Mouse (Mus musculus) neutrophil, adult 65 days (primary cell): Measurements from ENCODE around the gene Cdc42ep2. TPM values are rescaled to one million over a fixed set of nuclear protein-coding genes. Genes with fewer than 3 reads are reported as not detected.

Source experiments
- total RNA-seq: library from RNA; stranded (reverse); gene quantifications from 2 replicates; pipeline ENCODE4 v1.2.4, GENCODE M21; 2023

Cdc42ep2 gene
- total RNA-seq, result 8.3 and 10.1 TPM in 2 replicates

DNA sequence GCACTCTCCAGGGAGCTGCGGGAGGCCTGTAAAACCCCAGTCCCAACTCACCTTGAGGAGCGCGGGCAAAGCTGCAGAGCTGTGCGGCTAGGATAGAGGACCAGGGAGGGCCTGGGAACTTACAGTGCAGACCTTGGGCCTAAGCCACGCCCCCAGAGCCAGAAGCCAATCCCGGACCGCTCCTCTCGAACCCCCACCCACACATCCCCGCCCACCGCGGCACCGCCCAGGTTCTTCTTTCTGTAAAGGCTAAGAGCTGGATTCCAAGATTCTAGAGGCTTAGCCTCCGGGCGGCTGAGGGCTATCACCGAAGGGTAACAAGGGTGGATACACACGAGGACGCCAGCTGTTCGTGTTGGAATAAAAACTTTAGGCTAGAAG is at the start of gene Cdc42ep2:
Cdc42ep2 (minus strand) TSS at position 104 of the 381 bp plus-strand sequence.

DNA sequence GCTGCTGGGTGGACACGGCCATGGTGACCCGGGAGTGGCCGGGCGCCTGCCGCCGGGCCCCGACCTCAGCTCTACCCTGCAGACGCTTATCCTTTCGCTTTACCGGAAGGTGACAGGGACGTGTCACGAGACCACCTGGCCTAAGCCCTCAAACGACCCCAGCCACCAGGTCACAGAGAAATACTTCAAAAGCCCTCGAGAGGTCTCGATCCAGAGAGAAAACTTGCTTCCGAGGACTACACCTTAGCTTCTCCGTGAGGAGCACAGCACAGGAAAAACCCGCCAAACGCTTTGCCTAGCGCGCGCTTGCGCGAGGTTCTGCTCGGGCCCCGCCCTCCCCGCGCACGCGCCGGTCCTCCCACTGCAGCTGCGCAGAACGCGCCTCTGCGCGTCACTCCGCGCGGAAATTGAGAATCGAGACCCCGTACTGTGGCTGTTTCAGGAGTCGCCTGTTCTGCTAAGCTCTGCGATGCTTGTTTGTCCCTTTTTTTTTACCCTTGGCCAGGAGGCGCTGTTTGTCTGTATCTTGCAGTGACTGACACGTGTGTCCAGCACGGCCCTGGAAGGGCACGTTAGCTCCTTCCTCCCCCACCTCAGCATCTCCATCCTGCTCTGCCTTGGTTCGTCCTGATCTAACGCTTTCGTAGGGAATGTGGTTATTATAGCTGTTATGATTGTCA is 39.4 kb upstream of the Cdc42ep2 start, which contains the start of gene Pola2:
Pola2 (minus strand) TSS at position 320 of the 680 bp plus-strand sequence.

DNA sequence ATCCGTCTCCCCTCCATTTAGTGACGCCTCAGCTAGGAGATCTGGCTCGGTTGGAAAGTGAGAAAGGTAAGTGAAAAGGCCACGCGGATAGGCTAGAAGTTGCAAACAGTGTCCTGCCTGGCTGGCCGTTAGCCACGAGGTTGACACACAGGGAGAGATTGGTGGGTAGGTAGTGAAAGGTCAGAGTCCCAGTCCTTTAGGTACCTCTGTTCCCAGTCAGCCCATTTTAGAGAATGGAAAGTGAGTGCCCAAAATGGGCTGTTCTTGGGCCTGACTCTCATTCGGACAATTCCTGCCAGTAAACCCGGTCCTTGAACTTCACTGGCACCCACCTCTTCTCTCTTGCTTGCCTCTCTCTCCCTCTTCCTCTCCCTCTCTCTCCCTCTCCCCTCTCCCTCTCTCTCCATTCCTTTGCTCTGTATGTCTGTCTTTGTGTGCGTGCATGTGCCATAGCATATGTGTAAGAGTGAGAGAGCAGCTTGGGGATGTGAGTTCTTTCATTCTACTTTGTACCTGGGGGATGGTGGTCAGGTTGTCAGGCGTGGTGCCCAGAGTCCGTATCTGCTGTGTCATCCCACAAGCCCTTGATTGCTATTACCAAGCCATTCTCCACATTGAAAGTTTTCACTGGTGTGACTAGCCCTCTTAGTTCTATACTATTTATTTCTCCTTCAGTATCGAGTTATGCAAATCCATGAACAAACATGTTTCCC is 11.5 kb downstream of the Cdc42ep2 start, which contains the start of gene Dpf2:
Dpf2 (minus strand) TSS at position 4 of the 713 bp plus-strand sequence.

DNA sequence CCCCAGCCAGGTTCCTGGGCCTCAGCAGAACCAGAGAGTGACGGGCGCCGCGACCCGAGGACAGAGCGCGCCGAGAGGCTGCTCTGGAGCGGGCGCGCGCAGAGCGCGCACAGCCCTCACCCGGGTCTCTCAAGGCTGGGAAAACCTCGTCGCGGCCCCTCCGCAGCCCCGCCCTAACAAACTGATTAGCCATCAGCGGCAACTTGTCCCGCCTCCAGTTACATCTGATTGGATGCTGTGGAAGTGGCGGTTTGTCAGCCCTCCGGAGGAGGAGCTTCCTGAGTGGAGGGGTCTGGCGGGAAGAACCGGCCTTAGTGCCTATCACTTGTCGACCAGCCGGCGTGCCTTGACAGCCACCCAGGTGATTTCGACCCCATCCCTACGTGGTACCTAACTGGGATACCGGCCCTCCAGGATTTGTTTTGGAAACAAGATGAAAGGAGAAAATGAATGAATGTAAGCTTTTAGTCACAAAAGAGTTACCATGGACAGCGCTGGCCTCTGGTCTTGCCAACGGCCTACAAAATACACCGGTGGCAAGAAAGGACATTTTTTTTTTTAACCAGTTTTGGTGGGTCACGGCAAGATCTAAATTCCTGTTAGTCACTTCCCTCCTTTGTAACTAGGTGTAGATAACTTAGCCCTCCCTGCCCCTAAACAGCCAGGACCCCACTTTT is 30.5 kb downstream of the Cdc42ep2 start, which contains the start of gene Tigd3:
Tigd3 (minus strand) TSS at position 148 of the 677 bp plus-strand sequence.

DNA sequence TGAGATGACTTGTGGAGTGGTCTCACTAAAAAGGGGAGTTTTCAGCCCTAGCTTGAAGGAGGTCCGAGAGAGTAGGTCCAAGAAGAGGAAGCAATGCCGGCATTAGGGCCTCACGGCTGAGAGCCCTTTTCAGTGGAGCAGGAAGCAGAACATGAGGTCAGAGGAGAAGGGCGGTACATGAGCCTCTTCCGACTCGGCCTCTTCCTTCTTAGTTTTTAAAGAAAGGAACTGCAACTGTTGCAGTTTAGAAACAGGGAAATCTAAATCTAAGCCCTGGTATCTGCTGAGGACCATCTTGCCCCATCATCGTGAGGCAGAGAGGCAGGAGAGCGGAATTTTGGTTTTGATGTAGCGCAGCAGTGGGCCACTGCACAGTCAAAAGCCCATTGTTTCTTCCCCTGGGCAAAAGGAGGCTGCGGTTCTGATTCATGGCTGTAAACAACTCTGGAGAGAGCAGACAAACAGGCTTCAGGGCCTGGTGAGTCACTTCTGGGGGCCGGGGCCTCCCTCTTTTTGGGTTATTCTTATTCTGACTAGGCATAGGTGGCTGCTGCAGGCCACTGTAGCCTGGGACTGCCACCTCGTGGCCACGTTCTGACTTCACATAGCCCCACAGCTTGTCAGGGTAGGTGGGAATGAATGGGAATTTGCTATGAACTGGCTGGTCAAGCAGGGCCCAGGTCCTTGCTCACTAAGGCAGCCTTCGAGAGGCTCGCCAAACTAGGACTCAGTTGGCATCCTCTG is 46.8 kb downstream of the Cdc42ep2 start, which contains the start of gene Slc25a45:
Slc25a45 (plus strand) TSS at position 191 of the 744 bp plus-strand sequence.

DNA sequence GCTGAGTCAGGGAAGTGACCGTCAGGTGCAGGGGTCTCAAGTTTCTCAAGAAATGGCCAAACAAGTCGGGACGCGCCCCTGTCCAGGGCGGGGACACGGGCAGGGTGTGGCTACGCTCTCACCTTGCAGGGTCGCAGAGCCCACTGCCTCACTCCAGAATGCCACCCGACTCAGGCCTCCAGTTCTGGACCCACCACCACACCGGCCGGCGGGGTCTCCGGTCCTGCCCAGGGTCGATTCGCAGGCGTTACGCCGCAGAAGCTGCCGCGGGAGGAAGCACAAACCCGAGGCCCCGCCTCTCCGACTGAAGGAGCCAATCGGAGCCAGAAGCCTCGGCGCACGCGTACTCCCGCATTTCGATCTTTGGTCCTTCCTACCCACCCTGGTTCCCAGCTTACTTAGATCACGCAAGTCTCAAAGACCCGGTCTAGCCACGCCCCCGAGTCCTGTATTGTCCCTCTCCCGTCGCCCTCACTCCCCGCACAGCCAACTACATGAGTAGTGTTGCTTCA is 49.6 kb downstream of the Cdc42ep2 start, which contains the start of gene Frmd8:
Frmd8 (minus strand) TSS at position 306 of the 512 bp plus-strand sequence.

Other genes starting within 250 kb of the Cdc42ep2 start
- 78.5 and 101 TPM in 2 replicates for gene Map3k11, start 236.1 kb downstream of the Cdc42ep2 start, total RNA-seq
- 60.5 and 93.2 TPM in 2 replicates for gene Pcnx3, start 235.9 kb downstream of the Cdc42ep2 start, total RNA-seq
- not detected in 2 replicates for gene Kcnk7, start 220.4 kb downstream of the Cdc42ep2 start, total RNA-seq
- gene Ehbp1l1, start 198.5 kb downstream of the Cdc42ep2 start, total RNA-seq, result 131 and 170 TPM in 2 replicates
- gene Fam89b, start 195.2 kb downstream of the Cdc42ep2 start, total RNA-seq, result 46.0 and 48.4 TPM in 2 replicates
- 1.1 and 1.7 TPM in 2 replicates for gene Ltbp3, start 183.9 kb downstream of the Cdc42ep2 start, total RNA-seq
- 52.7 and 72.2 TPM in 2 replicates for gene Scyl1, start 153.4 kb downstream of the Cdc42ep2 start, total RNA-seq
- gene Frmd8, start 49.5 kb downstream of the Cdc42ep2 start, total RNA-seq, result 53.4 and 72.9 TPM in 2 replicates
- gene Slc25a45, start 47.0 kb downstream of the Cdc42ep2 start, total RNA-seq, result 45.7 and 49.6 TPM in 2 replicates
- 1.3 and 3.5 TPM in 2 replicates for gene Tigd3, start 30.7 kb downstream of the Cdc42ep2 start, total RNA-seq
- 99.1 and 105 TPM in 2 replicates for gene Dpf2, start 11.8 kb downstream of the Cdc42ep2 start, total RNA-seq
- gene Pola2, start 39.4 kb upstream of the Cdc42ep2 start, total RNA-seq, result 24.1 and 28.7 TPM in 2 replicates
- 2.7 and 3.2 TPM in 2 replicates for gene Slc22a20, start 61.3 kb upstream of the Cdc42ep2 start, total RNA-seq
- gene Capn1, start 91.1 kb upstream of the Cdc42ep2 start, total RNA-seq, result 255 and 284 TPM in 2 replicates
- 59.6 and 66.3 TPM in 2 replicates for gene Syvn1, start 121.8 kb upstream of the Cdc42ep2 start, total RNA-seq
- gene Mrpl49, start 133.0 kb upstream of the Cdc42ep2 start, total RNA-seq, result 12.9 and 14.9 TPM in 2 replicates
- 1,270 and 1,374 TPM in 2 replicates for gene Fau, start 133.0 kb upstream of the Cdc42ep2 start, total RNA-seq
- 7.4 and 16.4 TPM in 2 replicates for gene Znhit2, start 136.4 kb upstream of the Cdc42ep2 start, total RNA-seq
- gene Tm7sf2, start 143.6 kb upstream of the Cdc42ep2 start, total RNA-seq, result 5.3 and 7.3 TPM in 2 replicates
- 64.1 and 87.5 TPM in 2 replicates for gene Vps51, start 152.4 kb upstream of the Cdc42ep2 start, total RNA-seq
- gene Tmem262, start 155.2 kb upstream of the Cdc42ep2 start, total RNA-seq, result not detected in 2 replicates
- not detected in 2 replicates for gene Gm28374, start 157.4 kb upstream of the Cdc42ep2 start, total RNA-seq
- gene Zfpl1, start 160.1 kb upstream of the Cdc42ep2 start, total RNA-seq, result 43.5 and 45.7 TPM in 2 replicates
- gene Cdca5, start 160.2 kb upstream of the Cdc42ep2 start, total RNA-seq, result 31.1 and 36.1 TPM in 2 replicates
- gene AC131692.1, start 169.6 kb upstream of the Cdc42ep2 start, total RNA-seq, result 1.8 and 2.3 TPM in 2 replicates
- gene Naaladl1, start 181.0 kb upstream of the Cdc42ep2 start, total RNA-seq, result 0.25 and 0.66 TPM in 2 replicates
- 3.4 and 3.6 TPM in 2 replicates for gene Sac3d1, start 193.8 kb upstream of the Cdc42ep2 start, total RNA-seq
- 14.9 and 15.0 TPM in 2 replicates for gene Snx15, start 203.5 kb upstream of the Cdc42ep2 start, total RNA-seq
- gene Batf2, start 216.2 kb upstream of the Cdc42ep2 start, total RNA-seq, result not detected in 2 replicates
- gene Arl2, start 216.7 kb upstream of the Cdc42ep2 start, total RNA-seq, result 7.5 and 9.2 TPM in 2 replicates